Mouse (Mus musculus) thymus, postnatal 0 days (tissue): ENCODE measurements around the gene Map10. TPM values are rescaled to one million over a fixed set of nuclear protein-coding genes. Genes with fewer than 3 reads are reported as not detected.

Source experiments
- DNase-seq: peaks from one replicate; pipeline ENCODE4 v3.0.0-alpha.2; 2015; ENCODE audit warnings: low spot score
- polyA plus RNA-seq: library from polyadenylated mRNA; unstranded; fragments of >200 nt; fragmentation: Nextera tagmentation; extraction: Ambion mirVana; gene quantifications from 2 replicates; pipeline ENCODE4 v1.2.1, GENCODE M21; 2015

Gene Map10
- polyA plus RNA-seq, 1 experiment from 2014 or later = 2.5 TPM

- no peak for DNase-seq
Measured at GRCm38 (mm10) chr8:125716211-125716610, 46.6 kb downstream of the Map10 start.

- DNase-seq = no peak
Measured at GRCm38 (mm10) chr8:125716613-125717012, 47.0 kb downstream of the Map10 start.

- no peak for DNase-seq
Measured at GRCm38 (mm10) chr8:125718914-125719313, 49.3 kb downstream of the Map10 start.

- no peak for DNase-seq
Measured at GRCm38 (mm10) chr8:125722675-125723074, 53.1 kb downstream of the Map10 start.

Other genes starting within 250 kb of the Map10 start
- gene Sipa1l2, start 100.0 kb upstream of the Map10 start, polyA plus RNA-seq = 3.0 and 3.4 TPM in 2 replicates
- gene Ntpcr, start 60.1 kb downstream of the Map10 start, polyA plus RNA-seq = 32.2 and 38.2 TPM in 2 replicates
- gene Pcnx2, start 228.5 kb downstream of the Map10 start, polyA plus RNA-seq = 0.03 and 0.07 TPM in 2 replicates
- gene Map3k21, start 240.6 kb downstream of the Map10 start, polyA plus RNA-seq = 0.03 TPM in 1 of 2 replicates, not detected in the other